Mouse (Mus musculus): ENCODE results near the gene Calm2.

Gene Calm2

DNA sequence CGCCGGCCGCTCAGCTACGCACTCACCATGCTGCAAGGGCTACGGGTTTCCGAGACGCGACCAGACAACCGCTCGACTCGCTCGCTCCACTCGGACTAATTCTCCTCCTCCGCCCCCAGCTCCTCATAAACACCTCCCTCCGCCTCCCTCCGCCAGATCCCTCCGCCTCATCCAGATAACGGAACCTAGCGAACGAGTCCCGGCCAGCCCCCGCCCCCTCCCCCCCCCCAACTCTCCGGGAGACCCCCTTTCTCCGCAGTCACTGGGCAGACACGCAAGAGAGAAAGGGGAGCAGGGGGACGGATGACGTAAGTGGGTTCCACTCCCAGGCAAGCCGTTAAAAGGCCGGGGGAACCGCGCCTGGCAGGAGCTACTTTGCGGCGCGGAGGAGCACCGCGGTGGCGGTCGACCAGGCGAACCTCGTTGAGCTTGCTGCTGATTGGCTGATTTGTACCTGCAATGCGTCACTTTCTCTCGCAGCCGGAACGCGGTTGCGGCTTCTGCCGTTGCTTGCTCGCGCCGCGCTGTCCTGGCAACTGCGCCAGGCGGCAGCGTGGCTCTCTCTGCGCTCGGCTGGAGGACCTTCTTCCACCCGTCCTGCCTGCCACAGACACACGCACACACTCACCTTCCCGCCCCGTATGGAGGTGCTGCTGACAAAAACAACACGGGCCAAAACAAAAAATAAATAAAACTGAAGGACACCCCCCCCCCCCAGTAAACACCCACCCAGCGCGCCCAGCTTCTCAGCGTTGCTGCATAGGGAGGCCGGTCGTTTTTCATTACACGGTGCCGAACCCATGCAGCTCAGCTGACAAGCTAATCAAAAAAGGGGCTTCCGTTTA is at the start of gene Calm2:
Calm2 (minus strand) TSS at position 169 of the 845 bp plus-strand sequence.
- DNase-seq (ENCODE audit: low spot score), result peak; percentile 92

DNA sequence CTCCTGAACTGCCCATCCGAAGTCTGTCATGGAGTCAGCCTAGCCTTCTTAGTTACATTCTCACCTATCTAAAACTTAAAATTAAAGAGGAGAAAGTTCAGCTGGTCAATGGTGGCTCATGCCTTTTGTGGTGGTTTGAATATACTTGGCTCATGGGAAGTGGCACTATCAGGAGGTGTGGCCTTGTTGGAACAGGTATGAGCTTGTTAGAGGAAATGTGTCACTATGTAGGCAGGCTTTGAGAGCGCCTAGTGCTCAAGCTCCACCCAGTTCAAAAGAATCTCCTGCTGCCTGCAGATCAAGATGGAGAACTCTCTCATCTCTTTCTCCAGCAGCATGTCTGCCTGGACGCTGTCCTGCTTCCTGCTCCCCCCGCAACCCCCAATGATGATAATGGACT is 48.8 kb upstream of the Calm2 start:
- DNase-seq (ENCODE audit: low spot score), result no peak

DNA sequence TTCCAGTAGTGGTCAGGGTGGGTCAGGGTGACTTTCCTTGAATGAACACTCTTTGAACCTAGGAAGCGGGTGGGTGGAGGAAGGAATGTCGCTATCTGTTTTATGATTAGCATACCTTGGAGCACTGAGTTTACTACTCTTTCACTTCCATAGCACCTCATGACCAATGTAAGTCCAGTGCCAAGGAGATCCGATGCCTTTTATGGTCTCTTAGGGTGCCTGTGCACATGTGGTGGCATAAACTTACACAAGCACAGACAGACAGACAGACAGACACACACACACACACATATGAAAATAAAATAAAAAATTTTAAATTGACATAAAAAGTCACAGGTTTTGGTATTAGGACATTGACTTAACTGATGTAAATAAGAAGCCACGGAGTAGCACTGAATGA is 47.6 kb upstream of the Calm2 start:
- no peak for DNase-seq (ENCODE audit: low spot score)

DNA sequence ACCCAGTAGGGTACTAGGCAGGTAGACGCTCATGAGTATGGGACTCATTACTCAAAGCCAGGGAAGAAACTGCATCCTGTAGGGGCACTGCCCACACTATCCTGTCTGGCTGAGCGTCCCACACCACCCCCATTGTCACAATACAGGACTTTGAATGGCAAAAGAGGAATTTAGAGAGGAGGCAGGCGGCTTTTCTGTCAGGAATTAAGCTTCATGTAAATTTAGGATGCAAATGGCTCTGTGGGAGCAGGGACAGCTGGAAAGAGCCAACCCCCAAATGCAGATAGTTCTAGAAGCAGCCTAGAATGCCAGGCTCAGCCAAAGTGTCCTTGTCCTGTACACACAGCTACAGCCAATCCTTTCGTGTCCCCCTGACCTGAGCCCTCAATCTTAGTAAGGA is 45.6 kb upstream of the Calm2 start:
- DNase-seq (ENCODE audit: low spot score), result no peak

DNA sequence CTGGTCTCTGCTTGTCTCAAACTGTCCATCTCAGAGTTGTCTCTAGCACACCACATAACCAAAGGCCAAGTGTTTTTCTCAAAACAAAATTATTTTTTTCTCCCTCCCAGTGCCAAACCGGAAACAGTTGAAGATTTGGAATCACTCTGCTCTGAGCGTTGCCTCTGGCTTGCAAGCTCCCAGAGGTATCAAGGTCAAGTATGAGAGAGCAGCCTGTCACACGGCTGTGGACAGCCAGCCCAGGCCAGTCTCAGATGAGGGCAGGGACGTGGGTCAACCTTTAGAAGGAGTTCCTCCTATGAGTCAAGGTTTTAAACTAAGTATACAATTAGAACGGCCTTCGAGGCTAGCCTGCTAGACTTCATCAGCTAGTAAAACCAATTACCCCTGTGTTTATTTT is 43.6 kb upstream of the Calm2 start:
- DNase-seq (ENCODE audit: low spot score), result no peak

DNA sequence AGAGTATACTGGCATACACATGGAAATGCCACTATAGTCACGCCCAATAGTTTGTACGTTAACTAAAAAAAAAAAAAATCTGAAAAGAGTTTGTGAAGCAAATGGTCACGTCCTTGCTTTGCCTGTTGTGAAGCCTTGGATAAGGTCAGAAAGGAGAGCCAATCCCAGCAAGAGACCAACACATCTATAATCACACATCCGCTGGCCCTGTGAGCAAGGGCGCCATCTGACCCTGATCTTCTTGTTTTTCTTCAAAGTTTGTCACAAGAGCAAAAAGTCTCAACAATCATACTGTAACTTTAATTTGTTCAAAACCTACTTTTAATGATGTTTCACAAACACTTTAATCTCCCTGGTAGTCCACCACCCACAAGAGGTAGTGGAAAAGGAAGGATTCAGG is 39.0 kb upstream of the Calm2 start:
- DNase-seq (ENCODE audit: low spot score), result no peak

DNA sequence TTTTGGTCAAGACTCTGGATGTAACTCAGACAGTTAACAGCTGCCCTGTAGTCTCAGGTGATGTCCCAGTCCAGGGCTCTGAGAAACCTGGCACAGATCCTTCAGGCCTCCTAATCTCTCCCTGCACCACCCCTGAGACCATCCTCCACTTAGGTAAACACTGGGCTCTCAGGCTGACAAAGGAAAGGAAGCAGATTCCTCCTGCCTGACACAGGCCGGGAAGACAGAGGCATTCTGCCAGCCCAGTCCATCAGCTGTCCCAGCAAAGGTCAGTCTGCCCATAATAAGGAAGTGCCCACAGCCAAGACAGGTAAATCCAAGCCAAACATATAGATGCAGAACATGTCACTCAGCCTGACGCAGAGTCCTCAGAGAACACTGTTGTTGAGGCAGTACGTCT is 36.1 kb upstream of the Calm2 start:
- no peak for DNase-seq (ENCODE audit: low spot score)

DNA sequence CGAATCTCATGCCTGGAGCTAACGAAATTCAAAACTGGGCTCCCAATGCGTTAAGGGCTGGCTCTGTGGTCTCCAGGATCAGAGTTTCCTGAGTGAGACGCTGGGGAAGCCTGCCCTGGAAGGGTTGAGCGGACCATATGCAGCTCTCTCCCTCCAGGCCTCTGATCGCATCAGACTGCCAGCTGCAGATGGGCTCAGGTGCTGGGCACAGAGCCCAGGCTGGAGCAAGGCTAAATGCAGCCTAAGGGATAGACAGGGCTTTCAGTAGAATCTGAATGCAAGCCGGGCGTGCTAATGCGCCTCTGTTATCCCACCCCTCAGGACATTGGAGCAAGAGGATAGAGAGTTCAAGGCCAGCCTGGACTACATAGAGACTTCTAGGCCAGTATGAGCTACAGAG is 31.8 kb upstream of the Calm2 start:
- peak; percentile 50 for DNase-seq (ENCODE audit: low spot score)

DNA sequence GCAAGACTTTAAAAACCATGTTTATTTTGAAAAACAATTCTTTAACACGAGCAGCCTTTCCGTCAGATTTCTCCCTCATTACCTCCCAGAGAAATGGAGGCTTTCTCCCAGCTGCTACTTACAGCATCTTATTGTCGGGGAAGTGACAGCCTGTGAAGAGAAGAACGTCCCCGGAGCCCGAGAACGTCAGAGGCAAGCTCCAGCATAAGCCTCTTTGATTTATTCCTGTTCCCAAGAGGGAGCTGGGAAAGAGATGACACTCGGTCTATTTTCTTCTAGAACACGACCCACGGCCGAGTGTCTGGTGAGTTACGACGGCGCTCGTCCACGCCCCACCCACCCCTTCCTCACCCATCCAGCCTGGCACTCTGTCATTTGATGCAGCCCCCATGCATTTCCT is 30.9 kb upstream of the Calm2 start:
- DNase-seq (ENCODE audit: low spot score), result no peak

DNA sequence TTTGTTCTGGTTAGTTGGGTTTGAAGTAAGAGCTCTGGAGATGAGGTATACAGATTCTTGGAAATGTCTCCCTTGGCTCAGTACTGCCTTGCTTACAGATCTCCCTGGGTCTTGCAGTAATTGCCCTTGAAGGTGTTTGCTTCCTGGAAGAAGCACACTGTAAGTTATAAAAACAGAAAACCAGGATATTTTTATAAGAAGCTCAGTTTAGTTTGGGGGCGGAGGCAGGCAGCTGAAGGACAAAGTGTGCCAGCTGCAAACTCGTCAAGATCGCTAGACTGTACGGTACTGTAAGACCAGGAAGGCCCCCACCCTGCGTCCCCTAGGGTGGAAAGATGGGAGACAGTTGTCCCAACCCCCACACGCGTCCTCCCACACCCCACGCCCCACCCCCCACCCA is 28.6 kb upstream of the Calm2 start:
- no peak for DNase-seq (ENCODE audit: low spot score)

DNA sequence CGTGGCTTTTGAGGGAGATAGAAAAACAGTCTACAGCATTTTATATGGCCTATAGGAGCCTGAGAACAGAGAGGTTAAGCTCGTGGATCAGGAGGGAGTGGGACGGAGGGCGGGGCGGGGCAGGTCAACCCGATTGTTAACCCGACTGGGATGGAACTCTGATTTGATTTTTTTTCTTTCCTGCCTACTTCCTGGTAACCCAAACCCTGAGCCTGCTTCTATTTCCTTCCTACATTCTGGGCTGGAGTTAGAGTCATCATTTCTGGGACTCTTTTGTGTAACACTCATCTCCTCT is 27.7 kb upstream of the Calm2 start:
- DNase-seq (ENCODE audit: low spot score), result no peak

DNA sequence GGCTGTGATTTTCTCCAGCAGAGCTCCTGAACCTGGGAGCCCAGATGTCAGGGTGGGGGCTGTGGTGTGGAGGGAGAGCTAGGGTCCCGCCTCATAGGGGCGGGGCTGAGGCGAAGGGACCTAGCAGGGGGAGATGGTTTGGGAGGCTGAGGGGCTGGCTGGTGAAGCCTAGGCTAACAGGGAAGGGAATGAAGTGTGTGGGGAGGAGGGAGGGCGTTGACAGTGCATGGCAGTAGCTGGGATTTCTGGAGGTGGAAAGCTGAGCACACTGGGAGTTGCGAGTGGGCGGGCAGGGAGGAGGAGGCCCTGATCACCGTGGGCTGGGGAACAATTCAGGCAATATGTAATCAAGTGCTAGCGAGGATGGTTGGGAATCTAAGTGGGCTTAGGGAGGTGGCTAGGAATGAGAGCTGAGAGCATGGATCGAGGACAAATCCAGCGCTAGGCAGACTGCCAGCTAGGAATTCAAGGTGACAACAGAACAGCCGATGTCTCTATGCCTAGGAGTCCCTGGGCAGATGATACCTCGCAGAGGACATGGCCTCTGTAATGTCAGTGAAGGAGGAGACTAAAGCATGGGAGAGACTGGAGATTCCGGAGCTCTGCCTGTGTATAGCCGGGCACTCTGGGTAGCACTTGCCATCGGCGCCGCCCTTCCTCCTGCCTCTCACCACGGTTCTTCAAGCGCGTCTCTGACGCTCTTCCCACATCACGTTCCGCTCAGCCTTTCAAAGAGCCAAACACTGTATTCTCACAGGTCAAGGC is 27.2 kb upstream of the Calm2 start:
- DNase-seq (ENCODE audit: low spot score), result peak; percentile 66

DNA sequence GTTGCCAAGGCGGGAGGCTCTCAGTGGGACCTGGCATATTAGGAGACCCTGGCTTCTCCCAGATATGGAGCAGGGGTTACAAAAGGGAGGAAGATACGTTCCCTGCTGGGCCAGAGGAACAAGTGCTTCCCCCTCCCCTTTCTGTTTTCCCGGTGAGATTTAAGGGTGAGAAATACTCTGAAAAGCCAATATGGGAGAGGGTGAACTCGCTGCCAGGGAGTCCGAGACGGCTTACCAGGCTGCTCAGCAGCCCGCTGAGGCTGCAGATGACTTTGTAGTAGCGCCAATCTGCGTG is 26.7 kb upstream of the Calm2 start:
- no peak for DNase-seq (ENCODE audit: low spot score)

DNA sequence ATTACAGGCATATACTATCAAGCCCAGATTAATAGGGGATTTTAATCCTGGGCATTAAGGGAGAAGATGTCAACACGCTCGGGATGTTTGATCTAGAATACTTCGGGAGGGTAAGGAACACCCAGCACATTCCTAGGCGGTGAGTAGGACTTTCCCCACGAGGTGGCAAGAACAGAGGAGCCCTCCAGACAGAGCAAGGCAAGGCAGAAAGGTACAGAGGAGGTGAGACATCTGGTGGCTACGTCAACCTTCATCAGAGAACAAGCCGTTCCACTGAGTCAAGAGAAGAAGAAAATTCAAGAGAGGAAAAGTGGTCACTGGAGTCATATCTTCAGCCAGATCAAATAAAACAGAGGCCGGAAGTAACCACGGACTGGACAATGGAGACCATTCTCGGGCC is 26.1 kb upstream of the Calm2 start:
- DNase-seq (ENCODE audit: low spot score), result peak; percentile 50

DNA sequence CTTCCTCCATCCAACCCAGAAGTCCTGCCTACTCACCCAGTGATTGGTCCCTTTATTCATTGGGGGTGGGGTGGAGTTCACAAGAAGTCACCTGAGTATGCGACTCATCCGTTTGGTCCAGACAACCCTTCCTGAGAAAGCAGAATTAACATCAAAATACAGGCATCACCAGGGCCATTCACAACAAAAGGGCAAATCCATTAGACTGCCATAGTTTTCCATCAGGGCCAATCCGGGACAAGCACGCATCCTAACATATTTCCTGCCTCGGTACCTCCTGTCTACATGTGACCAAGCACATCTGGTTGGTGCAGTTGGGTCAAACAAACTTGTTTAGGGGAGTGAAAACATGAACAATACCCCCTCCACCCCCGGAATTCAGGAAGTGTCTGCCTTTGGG is 24.9 kb upstream of the Calm2 start:
- no peak for DNase-seq (ENCODE audit: low spot score)

DNA sequence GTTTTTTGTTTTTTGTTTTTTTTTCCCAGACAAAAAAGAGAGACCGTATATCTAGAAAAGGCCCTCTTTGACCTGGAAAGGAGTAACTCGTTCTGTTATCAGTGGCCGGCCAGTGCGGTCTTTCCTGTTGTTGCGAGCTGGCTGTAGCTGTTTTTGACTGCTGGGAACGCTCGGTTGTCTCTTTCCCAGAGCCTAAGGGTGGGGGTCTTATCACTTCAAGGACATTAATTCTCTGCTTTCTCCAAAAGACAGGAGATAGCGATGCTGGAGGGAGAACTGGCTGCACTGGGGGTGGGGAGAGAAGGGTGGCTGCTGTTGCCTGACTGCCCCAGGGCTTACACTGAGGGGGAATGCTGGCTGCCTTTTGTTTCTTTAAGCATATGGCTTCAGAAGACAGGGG is 24.1 kb upstream of the Calm2 start:
- no peak for DNase-seq (ENCODE audit: low spot score)

DNA sequence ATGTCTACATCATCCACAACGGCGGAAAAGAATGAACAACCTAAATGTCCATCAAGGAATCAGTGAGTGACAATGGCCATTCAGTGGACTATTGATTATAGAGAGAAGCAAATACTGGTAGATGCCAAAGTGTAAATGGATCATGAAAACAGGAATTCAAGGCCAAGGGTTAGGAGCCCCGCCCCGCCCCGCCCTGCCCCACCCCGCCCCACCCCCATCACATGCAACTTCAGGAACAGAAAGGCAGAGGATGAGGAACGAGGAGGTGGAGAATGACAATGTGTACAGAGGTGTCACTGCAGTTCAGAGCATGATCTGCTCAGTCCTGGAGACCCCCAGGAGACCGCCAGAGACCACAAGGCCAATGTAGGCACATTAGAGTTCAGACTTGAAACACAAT is 23.5 kb upstream of the Calm2 start:
- no peak for DNase-seq (ENCODE audit: low spot score)

DNA sequence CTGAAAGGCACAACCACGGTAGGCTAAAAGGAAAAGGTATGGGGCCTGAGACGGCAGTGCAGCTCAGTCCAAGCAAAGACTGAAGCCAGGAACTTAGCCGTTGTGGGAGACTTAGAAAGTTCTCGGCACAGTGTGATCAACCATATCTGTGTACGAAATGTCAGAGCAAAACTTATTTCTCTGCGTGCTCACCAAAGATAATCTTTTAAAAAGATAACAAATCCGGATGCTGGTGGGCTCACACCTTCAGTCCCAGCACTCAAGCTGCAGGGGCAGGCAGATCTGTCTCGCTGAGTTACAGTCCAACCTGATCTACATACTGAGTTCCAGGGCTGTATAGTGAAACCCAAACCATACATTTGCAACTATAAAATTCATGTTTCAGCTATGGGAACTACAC is 22.7 kb upstream of the Calm2 start:
- DNase-seq (ENCODE audit: low spot score), result no peak

DNA sequence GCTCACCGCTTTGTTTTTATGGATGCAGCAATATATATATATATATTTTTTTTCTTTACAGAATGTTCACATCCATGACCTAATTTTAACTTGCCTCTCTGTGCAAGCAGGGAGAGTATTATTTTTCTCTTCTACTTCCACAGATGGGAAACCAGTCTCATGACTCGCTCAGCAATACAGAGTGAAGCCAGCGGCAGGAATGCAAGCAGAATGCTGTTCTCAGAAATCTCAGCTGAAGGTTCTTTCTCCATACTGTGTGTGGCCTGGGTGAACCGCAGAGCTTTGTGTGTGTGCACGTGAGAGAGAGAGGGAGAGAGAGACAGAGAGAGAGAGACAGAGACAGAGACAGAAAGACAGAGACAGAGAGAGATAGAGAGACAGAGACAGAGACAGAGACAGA is 21.9 kb upstream of the Calm2 start:
- DNase-seq (ENCODE audit: low spot score), result no peak

DNA sequence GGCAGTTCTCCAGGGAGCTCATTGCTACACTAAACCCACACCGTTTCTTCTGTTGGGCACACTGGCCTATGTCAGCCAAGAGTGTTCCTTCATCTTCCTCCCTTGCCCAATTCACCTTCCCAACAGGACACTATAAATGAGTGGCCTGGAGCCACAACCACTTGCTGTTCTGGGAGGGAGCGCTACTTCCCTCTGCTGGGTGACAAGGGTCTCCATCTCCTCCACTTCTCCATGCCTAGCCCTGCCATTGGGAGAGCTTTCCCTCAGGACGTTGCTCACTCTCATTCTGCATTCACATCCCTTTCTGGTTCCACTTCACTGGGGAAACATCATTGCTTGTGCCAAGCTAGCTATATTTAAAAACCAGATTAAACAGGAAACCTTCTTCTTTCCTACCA is 14.8 kb upstream of the Calm2 start:
- DNase-seq (ENCODE audit: low spot score), result peak; percentile 27

DNA sequence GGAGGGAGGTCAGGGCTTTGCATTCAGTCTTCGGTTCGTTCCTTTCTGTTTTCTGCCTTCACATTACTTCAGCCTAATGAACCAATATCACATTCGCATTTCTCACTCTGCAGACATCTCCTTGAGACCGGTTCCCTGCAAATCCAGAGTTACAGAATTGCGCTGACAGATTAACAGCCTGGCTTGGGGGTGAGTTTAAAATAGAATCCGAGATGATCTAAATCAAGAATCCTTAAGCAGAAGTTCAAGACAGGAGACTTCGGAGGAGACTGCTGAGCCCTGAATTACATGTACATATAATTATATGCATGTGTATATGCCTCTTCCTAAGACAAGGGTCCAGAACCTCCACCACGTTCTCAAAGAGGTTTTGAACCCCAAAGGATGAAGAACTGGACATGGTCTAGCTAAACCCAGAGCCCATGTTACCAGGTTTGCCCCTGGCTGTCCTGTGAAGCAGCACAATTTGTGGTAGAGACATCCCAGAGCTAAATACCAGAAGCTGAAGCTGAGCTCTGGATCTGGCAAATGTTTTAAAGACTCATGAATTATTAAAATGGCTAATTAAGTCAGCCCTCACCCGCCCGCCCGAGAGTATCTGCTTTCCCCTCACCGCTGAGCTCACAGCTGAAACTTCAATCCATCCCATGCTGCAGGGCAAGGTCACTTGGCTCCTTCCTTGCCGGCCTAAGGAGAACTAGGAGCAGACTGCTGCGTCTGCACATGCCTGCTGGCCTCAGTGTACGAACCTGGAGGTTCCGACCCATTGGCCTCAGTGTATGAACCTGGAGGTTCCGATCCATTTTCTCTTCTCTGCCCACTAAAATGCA is 14.1 kb upstream of the Calm2 start:
- DNase-seq (ENCODE audit: low spot score), result peak; percentile 51

DNA sequence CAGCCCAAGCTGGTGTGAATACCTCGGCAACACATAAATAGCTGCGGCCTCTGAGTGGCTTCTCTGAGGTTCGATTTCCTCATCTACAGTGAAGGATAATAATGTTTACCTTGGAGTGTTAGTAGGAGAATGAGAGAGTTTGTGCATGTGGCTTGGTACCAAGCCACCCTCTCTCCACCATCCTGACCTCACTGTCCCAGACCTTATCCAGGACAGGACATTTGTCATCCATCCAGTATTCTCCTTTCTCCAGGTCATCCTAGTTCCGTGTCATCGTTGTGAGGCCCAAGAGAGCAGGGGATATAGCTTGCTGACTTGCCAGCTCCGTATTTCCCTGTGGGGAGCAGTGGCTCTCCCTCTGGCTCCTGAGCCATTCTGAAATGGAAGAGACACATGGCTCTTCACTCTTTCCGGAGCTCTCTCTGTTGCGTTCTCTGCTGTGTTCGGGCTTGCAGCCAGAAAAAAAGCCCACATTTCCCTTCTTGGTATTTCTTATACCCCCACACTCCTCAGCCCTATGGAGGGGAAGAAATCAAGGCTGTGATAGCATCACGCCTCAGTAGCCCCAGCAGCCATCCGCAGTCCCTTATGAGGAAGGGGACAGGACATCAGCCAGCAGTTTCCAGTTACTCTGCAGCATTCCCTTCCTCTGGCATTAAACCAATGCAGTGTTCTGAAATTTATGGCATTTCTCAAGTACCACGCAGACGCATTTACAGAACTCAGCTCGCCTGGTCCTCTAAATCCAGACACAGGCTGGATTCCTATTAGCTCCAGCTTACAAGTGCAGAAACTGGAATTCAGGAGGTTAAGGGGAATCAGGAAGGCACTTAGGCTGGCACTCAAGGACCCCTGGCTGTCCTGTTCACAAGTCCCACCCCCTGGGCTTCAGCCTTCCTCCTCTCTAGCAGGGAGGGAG is 13.3 kb upstream of the Calm2 start:
- DNase-seq (ENCODE audit: low spot score), result peak; percentile 27

Data from MN1 (cell line).